Mouse (Mus musculus) liver, embryonic 16.5 days (tissue): ENCODE data around the gene Clp1. TPM values are rescaled to one million over a fixed set of nuclear protein-coding genes. Genes with fewer than 3 reads are reported as not detected.

Experiments used
- ATAC-seq: fragments of 200-750 bp; cut with Nextera tagmentation; 2 replicates; pipeline ENCODE4 v1.8.0; 2017; ENCODE audit warnings: low read depth, mild to moderate bottlenecking, moderate number of reproducible peaks, moderate library complexity
- H3K27ac ChIP-seq: fragments of 300-500 bp; sonication (generic); 2 replicates; pipeline ENCODE4 v1.5.1; 2014; ENCODE audit warnings: mild to moderate bottlenecking, low read length
- H3K27me3 ChIP-seq: fragments of 300-500 bp; sonication (generic); 2 replicates; pipeline ENCODE4 v1.6.1; 2014; ENCODE audit warnings: low read depth, low read length, mixed read lengths; ENCODE audit not compliant: control insufficient read depth, insufficient read depth
- H3K36me3 ChIP-seq: fragments of 300-500 bp; sonication (generic); 2 replicates; pipeline ENCODE4 v1.6.1; 2014; ENCODE audit warnings: mild to moderate bottlenecking; ENCODE audit not compliant: control insufficient read depth, insufficient read depth
- H3K4me1 ChIP-seq: fragments of 300-500 bp; sonication (generic); 2 replicates; pipeline ENCODE4 v1.6.1; 2014; ENCODE audit warnings: low read depth, low read length, mixed read lengths; ENCODE audit not compliant: control insufficient read depth
- H3K4me2 ChIP-seq: fragments of 300-500 bp; sonication (generic); 2 replicates; pipeline ENCODE4 v1.6.1; 2014; ENCODE audit warnings: low read depth, low read length, mixed read lengths
- H3K4me3 ChIP-seq: fragments of 300-500 bp; sonication (generic); 2 replicates; pipeline ENCODE4 v1.5.1; 2014; ENCODE audit warnings: low read depth, mild to moderate bottlenecking, low read length
- H3K9ac ChIP-seq: fragments of 300-500 bp; sonication (generic); 2 replicates; pipeline ENCODE4 v1.6.1; 2014; ENCODE audit warnings: low read depth, low read length
- H3K9me3 ChIP-seq: fragments of 300-500 bp; sonication (generic); replicated peaks from 2 replicates; pipeline ENCODE4 v1.6.1; 2016; ENCODE audit warnings: low read length; ENCODE audit not compliant: control insufficient read depth
- WGBS: fragments of 180-500 bp; shearing (Covaris S2); extraction: QIAGEN DNeasy Blood & Tissue Kit; methylation state at CpG from one replicate; pipeline ENCODE4 v1.1.7; 2014; ENCODE audit not compliant: insufficient replicate concordance; 5-methylcytosine and 5-hydroxymethylcytosine counted together
- polyA plus RNA-seq: library from polyadenylated mRNA; unstranded; fragments of >200 nt; fragmentation: Nextera tagmentation; extraction: Ambion mirVana; gene quantifications from 2 replicates; pipeline ENCODE4 v1.2.1, GENCODE M21; 2015

Gene Clp1
- polyA plus RNA-seq, 1 experiment from 2014 or later: 49.7 TPM

GRCm38 (mm10) chr2:84707523-84707922 lies 19.6 kb downstream of the Clp1 start:
- no peak overlapping the region for H3K27ac ChIP-seq
- no peaks in the 10 kb centered on the region for H3K9me3 ChIP-seq
- H3K36me3 ChIP-seq: peaks cover 36% of the 10 kb centered on the region
- WGBS: 83% methylated on average over 1 of the region's 1 CpGs
- H3K27me3 ChIP-seq: no peaks in the 10 kb centered on the region
- peaks cover 24% of the 10 kb centered on the region for H3K4me1 ChIP-seq
- no peak overlapping the region for H3K4me3 ChIP-seq
- ATAC-seq: no peak
- H3K9ac ChIP-seq: no peak overlapping the region
- H3K4me2 ChIP-seq: no peak overlapping the region

- ATAC-seq: peak; percentile 59; the same call in 1 of the 2 replicates
- Histone ChIP-seq H3K9me3 (no peaks in the 10 kb centered on the region), H3K4me1 (peaks cover 22% of the 10 kb centered on the region), H3K27me3 (no peaks in the 10 kb centered on the region), H3K36me3 (peaks cover 36% of the 10 kb centered on the region), H3K27ac (0 out of 2 replicates have a peak overlapping the region, but pooled peaks have one; percentile 38), H3K4me3 (no peak overlapping the region), H3K4me2 (0 out of 2 replicates have a peak overlapping the region, but pooled peaks have one; percentile 4), H3K9ac (no peak overlapping the region; the same call in 1 of the 2 replicates)
- WGBS: 80% methylated on average over 1 of the region's 1 CpGs
These were observed 21.9 kb downstream of the Clp1 start for GRCm38 (mm10) chr2:84705295-84705694.

GRCm38 (mm10) chr2:84704329-84704728 lies 22.8 kb downstream of the Clp1 start:
- Histone ChIP-seq H3K4me1 (peaks cover 18% of the 10 kb centered on the region), H3K27me3 (no peaks in the 10 kb centered on the region), H3K36me3 (peaks cover 31% of the 10 kb centered on the region), H3K9me3 (no peaks in the 10 kb centered on the region), H3K4me2 (no peak overlapping the region), H3K4me3 (no peak overlapping the region), H3K27ac (no peak overlapping the region), H3K9ac (no peak overlapping the region)
- 75% methylated on average over 5 of the region's 5 CpGs for WGBS
- no peak for ATAC-seq

GRCm38 (mm10) chr2:84703497-84703896 lies 23.7 kb downstream of the Clp1 start:
- Histone ChIP-seq H3K27me3 (no peaks in the 10 kb centered on the region), H3K4me2 (no peak overlapping the region), H3K4me1 (peaks cover 17% of the 10 kb centered on the region), H3K9me3 (no peaks in the 10 kb centered on the region), H3K27ac (no peak overlapping the region), H3K9ac (no peak overlapping the region), H3K4me3 (no peak overlapping the region), H3K36me3 (peaks cover 31% of the 10 kb centered on the region)
- no peak for ATAC-seq
- WGBS: 55% methylated on average over 1 of the region's 1 CpGs

- Histone ChIP-seq H3K27me3 (no peaks in the 10 kb centered on the region), H3K9ac (no peak overlapping the region), H3K9me3 (no peaks in the 10 kb centered on the region), H3K27ac (no peak overlapping the region), H3K4me2 (no peak overlapping the region), H3K4me1 (no peaks in the 10 kb centered on the region), H3K36me3 (peaks cover 67% of the 10 kb centered on the region), H3K4me3 (no peak overlapping the region)
- ATAC-seq: no peak
- 89% methylated on average over 5 of the region's 5 CpGs for WGBS
These were observed 32.0 kb downstream of the Clp1 start for GRCm38 (mm10) chr2:84695007-84695695.

GRCm38 (mm10) chr2:84690050-84690449 lies 37.1 kb downstream of the Clp1 start:
- Histone ChIP-seq H3K36me3 (peaks cover 87% of the 10 kb centered on the region), H3K4me1 (peaks cover 5% of the 10 kb centered on the region), H3K4me3 (no peak overlapping the region), H3K9ac (no peak overlapping the region), H3K27me3 (no peaks in the 10 kb centered on the region), H3K4me2 (no peak overlapping the region), H3K27ac (no peak overlapping the region), H3K9me3 (no peaks in the 10 kb centered on the region)
- WGBS: 87% methylated on average over 12 of the region's 12 CpGs
- no peak for ATAC-seq

GRCm38 (mm10) chr2:84688080-84688844 lies 38.9 kb downstream of the Clp1 start:
- H3K36me3 ChIP-seq: peaks cover 80% of the 10 kb centered on the region
- H3K4me3 ChIP-seq: no peak overlapping the region
- no peaks in the 10 kb centered on the region for H3K27me3 ChIP-seq
- H3K9ac ChIP-seq: no peak overlapping the region
- H3K4me1 ChIP-seq: peaks cover 7% of the 10 kb centered on the region
- no peak overlapping the region for H3K27ac ChIP-seq
- ATAC-seq: peak; percentile 42; the same call in 1 of the 2 replicates
- no peaks in the 10 kb centered on the region for H3K9me3 ChIP-seq
- WGBS: 55% methylated on average over 2 of the region's 2 CpGs
- no peak overlapping the region for H3K4me2 ChIP-seq

GRCm38 (mm10) chr2:84682605-84683183 lies 44.5 kb downstream of the Clp1 start:
- H3K27me3 ChIP-seq: no peaks in the 10 kb centered on the region
- H3K4me1 ChIP-seq: peaks cover 25% of the 10 kb centered on the region
- H3K9me3 ChIP-seq: no peaks in the 10 kb centered on the region
- H3K9ac ChIP-seq: peak overlapping the region; percentile 52
- ATAC-seq: peak; percentile 51
- 26% methylated on average over 6 of the region's 6 CpGs for WGBS
- H3K4me3 ChIP-seq: peak overlapping the region; percentile 44
- H3K4me2 ChIP-seq: peak overlapping the region; percentile 64
- H3K27ac ChIP-seq: peak overlapping the region; percentile 97
- peaks cover 36% of the 10 kb centered on the region for H3K36me3 ChIP-seq
